Mouse (Mus musculus): Measurements from ENCODE around the gene Hibadh. TPM values are rescaled to one million over a fixed set of nuclear protein-coding genes. Genes with fewer than 3 reads are reported as not detected.
A peak's percentile ranks its signal among the peaks of the same experiment; 100 is the strongest.
"Not testable (repeated sequence)": the region's sequence is repeated elsewhere in the genome, so short reads cannot be mapped to it uniquely, and the experiment has no call there.

The Hibadh gene
- 28.5 and 29.0 TPM in 2 replicates for total RNA-seq (2014; rRNA removed)
- polyA plus RNA-seq (2015; fragmentation: Nextera tagmentation; extraction: Ambion mirVana), result 44.8 and 50.9 TPM in 2 replicates

- under 1% methylated on average over 34 of the region's 34 CpGs for WGBS
- Histone ChIP-seq H3K36me3 (ENCODE audit: insufficient read depth) (no peaks in the 10 kb centered on the region), H3K4me3 (ENCODE audit: low read depth, low read length) (peak within 1 kb of the TSS; percentile 86), H3K4me2 (ENCODE audit: low read depth) (peak within 1 kb of the TSS; percentile 89), H3K27me3 (ENCODE audit: insufficient read depth, low read length) (no peaks in the 10 kb centered on the region), H3K27ac (ENCODE audit: low read depth, low read length) (peak within 1 kb of the TSS; percentile 64; the same call in 1 of the 2 replicates), H3K9ac (peak within 1 kb of the TSS; percentile 73), H3K9me3 (ENCODE audit: low read length) (no peaks in the 10 kb centered on the region), H3K4me1 (ENCODE audit: insufficient read depth) (peaks cover 5% of the 10 kb centered on the region; the same call in 1 of the 2 replicates)
- DNase-seq, result peak; percentile 99
- ATAC-seq, result peak; percentile 100
- peak; percentile 58 for TF ChIP-seq CTCF (IDR thresholded peaks at IDR 0.05; ENCODE audit: low read depth)
These were observed at the start of gene Hibadh for GRCm38 (mm10) chr6:52640224-52640712. Gene Hibadh, minus strand, starts transcription at chr6:52640389.

- H3K27me3 ChIP-seq (ENCODE audit: insufficient read depth, low read length), result no peaks in the 10 kb centered on the region; the same call in 1 of the 2 replicates
- no peak overlapping the region for H3K27ac ChIP-seq (ENCODE audit: low read depth, low read length)
- TF ChIP-seq CTCF (IDR thresholded peaks at IDR 0.05; ENCODE audit: low read depth), result no peak
- no peak overlapping the region for H3K4me2 ChIP-seq (ENCODE audit: low read depth)
- no peaks in the 10 kb centered on the region for H3K4me1 ChIP-seq (ENCODE audit: insufficient read depth)
- H3K9me3 ChIP-seq (ENCODE audit: low read length), result no peaks in the 10 kb centered on the region
- 40% methylated on average over 5 of the region's 5 CpGs for WGBS
- DNase-seq (no peak), ATAC-seq (no peak)
- no peak overlapping the region for H3K4me3 ChIP-seq (ENCODE audit: low read depth, low read length)
- no peaks in the 10 kb centered on the region for H3K36me3 ChIP-seq (ENCODE audit: insufficient read depth)
- H3K9ac ChIP-seq, result no peak overlapping the region
These were observed 46.8 kb upstream of the Hibadh start for GRCm38 (mm10) chr6:52686901-52687500.

DNA sequence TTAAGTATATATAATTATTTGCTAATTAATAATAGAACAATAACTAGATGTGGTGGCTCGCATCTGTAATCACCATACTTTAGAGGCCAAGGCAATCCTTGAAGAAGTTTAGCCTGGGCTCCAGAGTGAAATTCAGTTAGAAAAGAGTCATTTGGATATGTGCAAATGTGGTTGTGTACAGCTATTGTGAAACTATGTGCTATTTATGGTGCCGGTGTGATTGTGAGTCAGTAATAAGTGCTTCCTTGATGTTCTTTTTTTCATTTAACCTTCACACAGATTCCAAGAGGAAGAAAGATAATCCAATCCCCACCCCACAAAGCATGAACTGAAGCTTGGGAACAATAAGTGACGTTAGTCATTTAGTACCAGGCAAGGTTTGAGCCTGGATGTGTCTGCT lies 42.4 kb upstream of the Hibadh start:
- Histone ChIP-seq H3K36me3 (ENCODE audit: insufficient read depth) (no peaks in the 10 kb centered on the region), H3K27ac (ENCODE audit: low read depth, low read length) (no peak overlapping the region), H3K4me1 (ENCODE audit: insufficient read depth) (no peaks in the 10 kb centered on the region), H3K4me2 (ENCODE audit: low read depth) (no peak overlapping the region), H3K9me3 (ENCODE audit: low read length) (no peaks in the 10 kb centered on the region), H3K27me3 (ENCODE audit: insufficient read depth, low read length) (no peaks in the 10 kb centered on the region; the same call in 1 of the 2 replicates), H3K9ac (no peak overlapping the region), H3K4me3 (ENCODE audit: low read depth, low read length) (no peak overlapping the region)
- DNase-seq, result no peak
- ATAC-seq, result no peak
- no peak for TF ChIP-seq CTCF (IDR thresholded peaks at IDR 0.05; ENCODE audit: low read depth)
- 86% methylated on average over 3 of the region's 3 CpGs for WGBS

DNA sequence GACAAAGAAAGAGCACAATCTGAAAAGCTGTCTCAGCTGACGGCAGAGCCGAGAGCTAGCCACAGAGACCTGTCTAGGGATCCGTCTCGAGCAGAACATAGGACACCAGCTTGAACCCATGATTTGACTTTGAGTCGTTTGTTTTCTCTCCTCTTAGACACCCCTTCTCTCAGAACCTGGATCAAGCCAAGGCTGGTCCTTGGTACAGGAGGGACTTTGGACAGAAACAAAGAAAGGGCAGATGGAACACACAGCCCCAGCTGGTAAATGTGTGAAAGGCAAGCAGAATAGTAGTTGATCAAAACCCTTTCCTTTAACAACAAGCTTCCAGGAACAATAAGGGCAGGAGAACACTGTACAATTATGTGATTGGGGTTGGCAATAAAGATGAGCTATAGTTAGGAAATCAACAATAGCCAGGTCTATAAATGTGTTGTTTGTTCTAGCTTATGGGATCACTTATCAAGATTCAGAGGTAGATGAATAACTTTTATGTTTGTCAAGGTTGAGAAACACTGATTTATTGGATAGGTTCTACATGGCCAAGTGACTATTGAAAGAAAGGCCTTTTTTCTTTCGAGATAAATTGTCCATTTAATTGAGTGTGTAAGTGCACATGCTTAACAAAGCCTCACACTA lies 41.8 kb upstream of the Hibadh start:
- Histone ChIP-seq H3K9ac (no peak overlapping the region), H3K4me1 (ENCODE audit: insufficient read depth) (no peaks in the 10 kb centered on the region), H3K27ac (ENCODE audit: low read depth, low read length) (no peak overlapping the region), H3K36me3 (ENCODE audit: insufficient read depth) (no peaks in the 10 kb centered on the region), H3K4me3 (ENCODE audit: low read depth, low read length) (no peak overlapping the region), H3K9me3 (ENCODE audit: low read length) (no peaks in the 10 kb centered on the region), H3K27me3 (ENCODE audit: insufficient read depth, low read length) (no peaks in the 10 kb centered on the region; the same call in 1 of the 2 replicates), H3K4me2 (ENCODE audit: low read depth) (no peak overlapping the region)
- DNase-seq (no peak), ATAC-seq (no peak)
- WGBS, result 65% methylated on average over 6 of the region's 6 CpGs
- TF ChIP-seq CTCF (IDR thresholded peaks at IDR 0.05; ENCODE audit: low read depth), result no peak

- WGBS, result 55% methylated on average over 8 of the region's 8 CpGs
- Histone ChIP-seq H3K4me2 (ENCODE audit: low read depth) (no peak overlapping the region), H3K27me3 (ENCODE audit: insufficient read depth, low read length) (no peaks in the 10 kb centered on the region; the same call in 1 of the 2 replicates), H3K36me3 (ENCODE audit: insufficient read depth) (no peaks in the 10 kb centered on the region), H3K4me1 (ENCODE audit: insufficient read depth) (no peaks in the 10 kb centered on the region), H3K9me3 (ENCODE audit: low read length) (no peaks in the 10 kb centered on the region), H3K9ac (no peak overlapping the region), H3K27ac (ENCODE audit: low read depth, low read length) (no peak overlapping the region), H3K4me3 (ENCODE audit: low read depth, low read length) (no peak overlapping the region)
- DNase-seq (no peak), ATAC-seq (no peak)
- no peak for TF ChIP-seq CTCF (IDR thresholded peaks at IDR 0.05; ENCODE audit: low read depth)
These were observed 40.4 kb upstream of the Hibadh start for GRCm38 (mm10) chr6:52680458-52681032.

DNA sequence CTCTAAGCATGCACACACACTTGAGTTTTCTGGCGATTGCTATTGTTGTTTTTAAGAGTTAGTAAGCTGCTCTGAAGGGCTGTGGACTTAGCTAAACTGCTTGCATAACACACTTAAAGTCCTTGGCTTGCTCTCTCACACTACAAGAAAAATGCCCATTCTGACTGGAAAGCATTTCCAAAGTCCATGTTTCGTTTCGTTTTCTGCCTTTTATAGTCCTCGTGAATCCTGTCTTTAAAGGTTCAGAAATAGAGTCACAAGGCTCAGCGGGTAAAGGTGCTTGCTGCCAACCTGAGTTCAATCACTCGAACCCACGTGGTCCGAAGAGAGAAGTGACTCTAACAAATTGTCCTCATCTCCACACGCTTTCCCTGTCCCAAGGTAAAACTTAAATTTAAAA lies 39.4 kb upstream of the Hibadh start:
- WGBS, result 82% methylated on average over 9 of the region's 9 CpGs
- H3K4me3 ChIP-seq (ENCODE audit: low read depth, low read length), result no peak overlapping the region
- H3K4me2 ChIP-seq (ENCODE audit: low read depth), result no peak overlapping the region
- H3K4me1 ChIP-seq (ENCODE audit: insufficient read depth), result no peaks in the 10 kb centered on the region
- TF ChIP-seq CTCF (IDR thresholded peaks at IDR 0.05; ENCODE audit: low read depth), result no peak
- no peak overlapping the region for H3K27ac ChIP-seq (ENCODE audit: low read depth, low read length)
- DNase-seq (no peak), ATAC-seq (no peak)
- H3K9ac ChIP-seq, result no peak overlapping the region
- H3K36me3 ChIP-seq (ENCODE audit: insufficient read depth), result no peaks in the 10 kb centered on the region
- H3K9me3 ChIP-seq (ENCODE audit: low read length), result no peaks in the 10 kb centered on the region
- H3K27me3 ChIP-seq (ENCODE audit: insufficient read depth, low read length), result no peaks in the 10 kb centered on the region; the same call in 1 of the 2 replicates

- whole genome bisulfite sequencing, result 80% methylated on average over 4 of the region's 4 CpGs
- H3K27ac ChIP-seq (ENCODE audit: low read depth, low read length); ATAC-seq; H3K4me3 ChIP-seq (ENCODE audit: low read depth, low read length); H3K9me3 ChIP-seq (ENCODE audit: low read length); DNase-seq; H3K4me2 ChIP-seq (ENCODE audit: low read depth); H3K9ac ChIP-seq; H3K36me3 ChIP-seq (ENCODE audit: insufficient read depth); H3K27me3 ChIP-seq (ENCODE audit: insufficient read depth, low read length); H3K4me1 ChIP-seq (ENCODE audit: insufficient read depth): not testable (repeated sequence)
These were observed 37.3 kb upstream of the Hibadh start for GRCm38 (mm10) chr6:52677534-52677933.
